Mouse (Mus musculus): ENCODE measurements around the gene Kctd8. TPM values are rescaled to one million over a fixed set of nuclear protein-coding genes. Genes with fewer than 3 reads are reported as not detected.

Kctd8 gene
- polyA plus RNA-seq (2017; shearing (Covaris generic)), result not detected

GRCm38 (mm10) chr5:69340919-69341801, at the start of gene Kctd8:
Kctd8 (minus strand) TSS chr5:69341679.

Other genes with a start within 250 kb of the Kctd8 start
- not detected for gene Yipf7, start 201.0 kb upstream of the Kctd8 start, polyA plus RNA-seq (2017; shearing (Covaris generic))
- 8.9 TPM for gene Guf1, start 215.2 kb upstream of the Kctd8 start, polyA plus RNA-seq (2017; shearing (Covaris generic))

Data from inflammation-experienced regulatory T-cells, adult 16 weeks (primary cell).